Mouse (Mus musculus) midbrain, postnatal 0 days (tissue): ENCODE measurements at regions not wholly inside any gene's neighbourhood (a gene's known extent, or its start where the extent isn't known, plus 50 kb on each side); places are given as distances from the start of the nearest gene placed in this dataset.

Experiments
- ATAC-seq: fragments of 200-750 bp; cut with Nextera tagmentation; 2 replicates; pipeline ENCODE4 v1.8.0; 2017; ENCODE audit warnings: moderate number of reproducible peaks, mild to moderate bottlenecking, moderate TSS enrichment, moderate library complexity; ENCODE audit not compliant: low FRiP score
- DNase-seq: peaks from one replicate; pipeline ENCODE4 v3.0.0-alpha.2; 2015; ENCODE audit warnings: low spot score
- H3K27ac ChIP-seq: fragments of 300-500 bp; sonication (generic); 2 replicates; pipeline ENCODE4 v1.5.1; 2014; ENCODE audit warnings: low read depth, mild to moderate bottlenecking, low read length, mixed read lengths
- H3K27me3 ChIP-seq: fragments of 300-500 bp; sonication (generic); 2 replicates; pipeline ENCODE4 v1.6.1; 2014; ENCODE audit warnings: low read length, control low read depth, mixed read lengths; ENCODE audit not compliant: insufficient read depth
- H3K36me3 ChIP-seq: fragments of 300-500 bp; sonication (generic); 2 replicates; pipeline ENCODE4 v1.6.1; 2014; ENCODE audit warnings: low read length, control low read depth, mixed read lengths; ENCODE audit not compliant: insufficient read depth
- H3K4me1 ChIP-seq: fragments of 300-500 bp; sonication (generic); 2 replicates; pipeline ENCODE4 v1.6.1; 2014; ENCODE audit warnings: mild to moderate bottlenecking, control low read depth, antibody characterized with exemption, low read length, mixed read lengths; ENCODE audit not compliant: insufficient read depth
- H3K4me2 ChIP-seq: fragments of 300-500 bp; sonication (generic); 2 replicates; pipeline ENCODE4 v1.6.1; 2014; ENCODE audit warnings: low read depth, mild to moderate bottlenecking, low read length, mixed read lengths; ENCODE audit not compliant: poor library complexity, severe bottlenecking
- H3K4me3 ChIP-seq: fragments of 300-500 bp; sonication (generic); 2 replicates; pipeline ENCODE4 v1.5.1; 2014; ENCODE audit warnings: low read depth, mild to moderate bottlenecking, low read length, moderate library complexity
- H3K9ac ChIP-seq: fragments of 300-500 bp; sonication (generic); replicated peaks from 2 replicates; pipeline ENCODE4 v1.6.1; 2014; ENCODE audit warnings: mild to moderate bottlenecking, low read length, moderate library complexity, mixed read lengths; ENCODE audit not compliant: poor library complexity, severe bottlenecking
- H3K9me3 ChIP-seq: fragments of 300-500 bp; sonication (generic); 2 replicates; pipeline ENCODE4 v1.6.1; 2016; ENCODE audit warnings: low read length, control low read depth
- CTCF ChIP-seq: IDR thresholded peaks from 2 replicates; pipeline ENCODE4 v1.5.1; 2016; ENCODE audit warnings: antibody characterized with exemption, mild to moderate bottlenecking
- WGBS: fragments of 180-500 bp; shearing (Covaris S2); extraction: QIAGEN DNeasy Blood & Tissue Kit; methylation state at CpG from one replicate; pipeline ENCODE4 v1.1.7; 2014; 5-methylcytosine and 5-hydroxymethylcytosine counted together

DNA sequence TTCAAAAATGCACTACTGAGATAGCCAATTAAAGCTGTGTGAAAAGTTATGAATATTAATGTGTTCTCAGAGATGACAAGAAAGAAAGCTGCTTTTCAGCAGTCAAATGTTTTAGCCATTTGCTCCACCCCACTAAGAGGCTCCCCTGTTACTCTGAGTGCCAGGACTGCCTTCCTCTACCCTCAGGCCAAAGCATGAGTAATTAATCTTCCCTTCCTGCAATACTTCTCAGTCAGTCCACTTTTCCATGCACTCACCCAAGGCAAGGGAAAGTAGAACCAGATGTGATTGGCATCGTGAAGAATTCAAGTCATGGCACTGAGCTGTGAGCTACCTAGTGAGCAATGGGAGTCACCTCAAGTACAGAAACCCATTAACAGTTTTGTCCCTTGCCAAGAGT is 908.9 kb upstream of the Jmjd1c start:
- Histone ChIP-seq H3K4me1 (no peaks in the 10 kb centered on the region), H3K27ac (no peak overlapping the region), H3K4me2 (no peak overlapping the region), H3K4me3 (no peak overlapping the region), H3K9me3 (no peaks in the 10 kb centered on the region), H3K27me3 (no peaks in the 10 kb centered on the region), H3K36me3 (no peaks in the 10 kb centered on the region), H3K9ac (no peak overlapping the region)
- no peak for ATAC-seq
- TF ChIP-seq CTCF = no peak
- no peak for DNase-seq
- 57% methylated on average over 1 of the region's 1 CpGs for WGBS

DNA sequence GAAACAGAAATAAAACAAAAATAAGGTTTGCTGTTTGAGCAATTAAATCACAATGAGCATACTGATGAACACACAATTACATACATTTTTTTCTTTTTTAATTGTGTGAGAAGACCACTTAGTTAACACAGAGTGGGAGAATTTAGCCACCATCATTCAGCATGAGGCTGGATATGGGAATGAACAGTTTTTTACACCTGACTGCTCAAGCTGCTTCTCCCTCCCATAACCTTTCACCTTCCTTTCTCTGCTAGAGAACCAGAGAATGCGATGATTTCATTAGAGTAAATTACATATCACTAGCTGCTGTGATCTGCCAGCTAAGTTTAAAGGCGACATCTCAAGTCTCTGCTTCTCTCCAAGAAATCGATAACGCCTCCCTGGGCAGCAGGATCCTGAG is 894.8 kb upstream of the Jmjd1c start:
- ATAC-seq = no peak
- TF ChIP-seq CTCF = no peak
- Histone ChIP-seq H3K9me3 (no peaks in the 10 kb centered on the region), H3K4me1 (no peaks in the 10 kb centered on the region), H3K9ac (no peak overlapping the region), H3K4me3 (no peak overlapping the region), H3K4me2 (no peak overlapping the region), H3K36me3 (no peaks in the 10 kb centered on the region), H3K27me3 (no peaks in the 10 kb centered on the region), H3K27ac (no peak overlapping the region)
- WGBS = 27% methylated on average over 4 of the region's 4 CpGs
- DNase-seq = no peak

DNA sequence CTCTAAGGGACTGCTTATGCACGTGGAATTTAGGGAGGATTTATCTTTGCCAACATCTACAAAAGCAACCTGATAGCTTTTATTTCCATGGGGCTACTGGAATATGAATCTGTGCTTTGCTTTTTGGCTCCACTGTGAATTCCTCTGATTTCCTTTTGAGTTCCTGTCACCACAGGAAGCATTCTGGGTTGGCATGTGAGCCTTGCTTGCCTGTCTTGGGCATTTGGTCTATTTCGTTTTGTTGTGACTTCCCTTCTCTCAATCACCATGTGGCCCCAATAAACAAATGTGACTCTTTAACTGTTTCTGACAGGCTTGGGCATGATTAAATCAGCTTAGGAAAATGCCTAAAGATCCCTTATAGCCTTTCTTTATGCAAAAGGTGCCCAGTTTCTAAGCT is 867.8 kb upstream of the Jmjd1c start:
- DNase-seq (no peak), ATAC-seq (no peak)
- Histone ChIP-seq H3K9me3 (no peaks in the 10 kb centered on the region), H3K4me2 (no peak overlapping the region), H3K9ac (no peak overlapping the region), H3K4me3 (no peak overlapping the region), H3K27ac (no peak overlapping the region), H3K4me1 (no peaks in the 10 kb centered on the region), H3K27me3 (no peaks in the 10 kb centered on the region), H3K36me3 (no peaks in the 10 kb centered on the region)
- TF ChIP-seq CTCF = no peak
- WGBS = 42% methylated on average over 2 of the region's 2 CpGs

DNA sequence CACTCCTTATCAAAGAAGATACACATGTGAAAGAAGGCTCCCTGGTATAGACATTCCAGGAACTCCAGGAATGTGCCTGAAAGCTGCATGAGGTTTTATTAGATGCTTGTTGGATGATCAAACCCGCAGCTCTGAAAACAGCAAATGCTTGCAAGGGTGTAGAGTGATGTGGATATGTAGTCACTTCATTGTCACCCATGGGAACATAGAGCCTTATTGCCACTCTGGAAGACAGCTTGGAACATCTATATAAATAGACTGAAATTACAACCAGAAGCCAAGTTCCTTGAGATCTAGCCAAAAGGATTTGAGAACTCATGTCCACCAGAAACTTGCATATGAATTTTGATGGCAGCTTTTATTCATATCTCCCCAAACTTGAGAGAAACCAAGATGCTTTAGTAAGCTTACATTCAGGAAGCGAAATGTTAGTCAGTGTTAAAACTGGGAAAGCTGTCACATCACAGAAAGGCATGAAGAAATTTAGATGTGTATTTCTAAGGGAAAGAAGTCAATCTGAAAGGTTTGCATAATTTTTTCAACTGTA is 861.5 kb upstream of the Jmjd1c start:
- 81% methylated on average over 2 of the region's 2 CpGs for WGBS
- Histone ChIP-seq H3K4me3 (no peak overlapping the region), H3K27me3 (no peaks in the 10 kb centered on the region), H3K4me1 (no peaks in the 10 kb centered on the region), H3K9ac (no peak overlapping the region), H3K9me3 (no peaks in the 10 kb centered on the region), H3K4me2 (no peak overlapping the region), H3K27ac (no peak overlapping the region), H3K36me3 (no peaks in the 10 kb centered on the region)
- TF ChIP-seq CTCF = no peak
- DNase-seq (no peak), ATAC-seq (no peak)

DNA sequence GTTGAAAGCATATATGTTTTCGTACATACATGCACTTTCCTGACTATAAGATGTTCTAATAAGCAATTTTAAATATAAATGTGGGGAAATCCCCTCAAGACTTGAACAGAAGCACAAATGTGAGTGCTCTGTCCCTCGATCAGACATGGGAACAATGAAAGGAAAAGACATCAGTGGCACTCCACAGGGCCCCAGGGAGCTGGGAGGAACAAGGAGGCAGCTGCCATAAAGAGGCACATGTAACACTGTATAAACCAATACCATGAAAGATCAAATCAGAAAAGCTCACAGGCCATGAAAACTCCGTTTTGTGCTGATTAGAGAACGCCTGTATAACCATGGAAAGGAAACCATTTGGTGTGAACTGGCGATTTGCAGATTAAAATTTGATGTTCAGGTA is 839.5 kb upstream of the Jmjd1c start:
- Histone ChIP-seq H3K27ac (no peak overlapping the region), H3K9me3 (no peaks in the 10 kb centered on the region), H3K9ac (no peak overlapping the region), H3K4me3 (no peak overlapping the region), H3K27me3 (no peaks in the 10 kb centered on the region), H3K36me3 (no peaks in the 10 kb centered on the region), H3K4me2 (no peak overlapping the region), H3K4me1 (no peaks in the 10 kb centered on the region)
- ATAC-seq (no peak), DNase-seq (peak; percentile 6)
- WGBS = 41% methylated on average over 5 of the region's 5 CpGs
- no peak for TF ChIP-seq CTCF

DNA sequence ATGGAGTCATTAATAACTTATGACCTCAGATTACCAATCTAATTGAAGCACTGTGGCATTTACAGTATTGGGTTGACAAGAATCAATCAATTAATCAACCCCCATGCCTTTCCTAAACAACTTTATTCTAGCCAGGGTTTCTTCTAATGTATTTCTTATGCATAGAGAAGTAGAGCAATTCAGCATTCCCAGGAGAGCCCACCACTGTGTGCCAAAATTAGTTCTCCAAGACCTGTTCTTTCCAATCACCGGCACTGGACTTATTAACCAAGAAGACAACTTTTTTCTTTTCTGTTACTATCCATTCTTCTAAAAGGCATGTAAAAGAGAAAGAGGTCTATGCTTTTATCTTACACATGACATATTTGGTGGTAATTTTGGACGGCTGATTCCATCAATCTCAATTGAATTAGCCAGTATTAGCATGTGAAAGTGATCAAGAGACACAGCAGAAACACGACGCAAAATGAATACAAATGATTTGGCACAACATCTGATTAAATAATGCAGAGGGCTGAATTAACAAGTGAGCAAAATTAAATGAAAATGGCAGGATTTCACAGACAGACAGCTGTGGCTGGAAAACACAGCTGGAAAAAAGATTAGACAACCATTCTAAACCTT is 825.2 kb upstream of the Jmjd1c start:
- ATAC-seq (no peak), DNase-seq (peak; percentile 64)
- Histone ChIP-seq H3K4me3 (no peak overlapping the region), H3K27ac (no peak overlapping the region), H3K36me3 (no peaks in the 10 kb centered on the region), H3K9ac (no peak overlapping the region), H3K9me3 (no peaks in the 10 kb centered on the region), H3K4me2 (no peak overlapping the region), H3K27me3 (no peaks in the 10 kb centered on the region), H3K4me1 (no peaks in the 10 kb centered on the region)
- no peak for TF ChIP-seq CTCF
- WGBS = 34% methylated on average over 4 of the region's 4 CpGs
